Mouse (Mus musculus) cerebellum, postnatal 14 days (tissue): ENCODE results near the gene Pvr.

Source experiments
- DNase-seq, 2 experiments: peaks; one replicate each; pipeline ENCODE4 v3.0.0; 2021; ENCODE audit warnings: mixed read lengths in 2 of 2

Pvr gene

DNA sequence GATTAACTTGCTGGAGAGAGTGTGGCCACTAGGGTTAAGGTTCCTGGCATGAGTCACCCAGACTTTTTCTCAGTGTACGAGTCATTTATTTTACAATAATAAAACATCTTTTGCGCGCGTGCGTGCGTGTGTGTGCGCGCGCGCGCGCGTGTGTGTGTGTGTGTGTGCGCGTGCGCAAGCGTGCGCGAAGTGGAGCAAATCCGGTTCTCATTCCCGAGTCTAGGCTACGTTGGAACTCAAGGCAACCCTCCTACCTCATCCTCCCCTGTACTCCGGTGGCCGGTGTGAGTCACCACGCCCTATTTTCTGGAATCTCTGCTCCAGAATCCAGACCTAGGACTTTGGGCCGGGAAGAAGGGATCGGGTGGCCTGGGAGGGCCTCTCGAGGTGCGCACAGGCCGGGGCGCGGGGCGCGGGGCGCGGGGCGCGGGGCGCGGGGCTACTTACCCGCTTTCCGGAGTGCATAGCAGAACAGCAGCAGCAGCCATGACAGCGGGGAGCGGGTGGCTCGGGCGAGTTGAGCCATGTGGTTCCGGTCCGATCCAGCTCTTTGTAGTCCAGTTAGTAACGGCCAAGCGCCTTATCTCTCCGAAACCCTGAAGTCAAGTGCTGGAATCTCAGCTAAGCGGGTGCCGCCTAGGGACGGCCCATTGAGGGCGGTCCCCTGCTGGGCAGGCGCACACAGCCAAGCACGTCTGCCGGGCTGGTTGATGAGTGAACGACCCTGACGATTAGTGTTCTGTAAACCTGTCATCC lies at the start of gene Pvr:
TSS of gene Pvr (minus strand) at position 655 of the 756 bp plus-strand sequence.
- peak; percentile 68 to 69 for DNase-seq

DNA sequence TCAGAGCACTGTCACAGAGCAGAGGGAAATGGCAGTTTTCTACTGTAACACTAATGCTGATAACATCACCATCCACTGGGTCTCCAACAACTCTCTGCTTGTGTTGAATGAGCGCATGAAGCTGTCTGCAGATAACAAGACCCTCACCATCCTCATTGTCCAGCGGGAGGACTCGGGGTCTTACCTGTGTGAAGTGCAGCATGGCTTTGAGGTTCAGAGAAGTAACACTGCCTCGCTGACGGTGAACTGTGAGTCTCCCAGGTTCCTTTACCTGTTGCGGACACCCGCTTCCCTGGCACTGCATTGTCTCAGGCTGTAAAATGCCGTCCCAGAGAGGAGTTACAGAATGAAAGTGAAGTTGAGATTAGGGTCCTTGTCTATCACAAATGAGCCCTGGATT lies 49.2 kb upstream of the Pvr start:
- no peak for DNase-seq

DNA sequence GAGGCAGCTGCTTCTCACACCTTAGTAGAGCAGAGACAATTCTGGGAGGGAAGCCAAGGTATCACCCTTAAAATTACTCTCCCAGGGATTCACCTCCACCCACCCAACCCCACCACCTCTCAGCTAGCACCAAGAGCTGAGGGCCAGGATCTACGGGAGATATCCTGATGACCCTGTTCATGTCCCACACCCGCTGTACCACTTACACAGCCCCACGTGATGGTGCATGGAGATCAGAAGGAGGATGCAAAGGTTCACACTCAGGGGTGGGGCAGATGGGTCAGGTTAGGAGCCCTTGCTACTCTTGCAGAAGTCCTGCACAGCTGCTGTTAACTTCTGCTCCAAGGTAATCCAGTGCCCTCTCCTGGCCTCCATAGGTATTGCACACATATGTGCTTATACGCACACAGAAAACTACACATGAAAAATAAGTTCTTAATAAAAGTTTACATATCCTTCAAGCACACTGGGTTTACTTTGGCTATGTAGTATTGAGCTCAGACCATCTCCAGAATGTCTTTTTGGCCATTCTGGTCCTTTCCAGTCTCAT lies 48.7 kb upstream of the Pvr start:
- no peak for DNase-seq

DNA sequence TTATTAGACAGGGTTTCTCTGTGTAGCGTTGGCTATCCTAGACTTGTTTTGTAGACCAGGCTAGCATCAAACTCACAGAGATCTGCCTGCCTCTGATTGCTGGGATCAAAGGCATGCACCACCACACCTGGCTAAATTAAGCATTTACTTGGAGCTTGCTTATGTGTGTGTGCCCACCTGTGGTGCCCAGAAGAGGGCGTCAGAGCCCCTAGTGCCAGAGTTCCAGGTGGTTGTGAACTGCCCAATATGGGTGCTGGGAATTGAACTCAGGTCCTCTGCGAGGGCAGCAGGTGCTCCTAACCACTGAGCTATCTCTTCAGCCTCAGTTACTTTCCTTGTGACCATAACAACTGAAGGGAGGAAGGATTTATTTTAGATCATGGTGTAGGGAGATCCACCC lies 48.1 kb upstream of the Pvr start:
- no peak for DNase-seq

DNA sequence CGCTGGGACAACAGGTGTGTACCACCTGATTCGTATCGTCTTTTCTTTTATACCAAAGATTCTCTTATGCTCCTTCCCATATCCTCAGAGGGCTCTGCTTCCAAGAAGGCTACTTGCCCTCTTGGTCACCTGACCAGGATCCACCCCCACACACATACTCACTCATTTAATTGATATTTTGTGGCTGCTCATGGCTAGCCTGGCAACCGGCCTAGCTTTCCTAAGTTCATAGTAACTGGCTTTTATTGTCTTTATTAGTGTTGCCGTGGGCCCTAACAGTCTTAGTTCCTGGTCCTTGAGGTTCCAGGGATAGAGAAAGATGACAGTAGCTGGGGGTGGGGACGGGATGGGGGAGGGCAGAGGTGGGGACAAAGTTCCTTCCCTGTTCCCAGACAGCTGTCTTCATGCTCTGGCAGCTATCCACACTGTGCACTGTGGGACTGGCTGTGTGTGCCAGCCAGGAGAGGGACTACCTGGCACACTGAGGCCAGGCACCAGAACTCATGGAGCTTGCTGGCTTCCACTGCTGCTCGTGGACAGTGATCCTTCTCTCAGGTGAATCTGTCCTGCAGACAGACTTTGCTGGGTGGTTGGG lies 44.1 kb upstream of the Pvr start, which contains the start of gene Ceacam20:
TSS of gene Ceacam20 (plus strand) at position 428 of the 595 bp plus-strand sequence.
- no peak for DNase-seq

DNA sequence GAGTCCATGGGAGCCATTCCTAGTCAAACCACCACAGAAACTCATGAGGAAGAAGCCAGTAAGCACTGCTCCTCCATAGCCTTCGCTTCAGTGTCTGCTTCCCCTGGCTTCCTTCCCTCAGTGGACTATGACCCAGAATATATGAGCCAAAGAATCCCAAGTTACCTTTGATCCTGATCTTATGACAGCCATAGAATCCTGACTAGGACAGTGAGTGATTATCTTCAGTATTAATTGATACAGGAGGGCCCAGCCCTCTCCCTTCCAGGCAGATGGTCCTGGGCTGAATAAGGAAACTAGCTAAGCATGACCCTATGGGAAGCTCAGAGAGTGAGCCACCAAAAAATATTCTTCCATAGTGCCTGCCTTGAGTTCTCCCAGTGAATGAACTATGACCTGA lies 41.5 kb upstream of the Pvr start:
- no peak for DNase-seq

DNA sequence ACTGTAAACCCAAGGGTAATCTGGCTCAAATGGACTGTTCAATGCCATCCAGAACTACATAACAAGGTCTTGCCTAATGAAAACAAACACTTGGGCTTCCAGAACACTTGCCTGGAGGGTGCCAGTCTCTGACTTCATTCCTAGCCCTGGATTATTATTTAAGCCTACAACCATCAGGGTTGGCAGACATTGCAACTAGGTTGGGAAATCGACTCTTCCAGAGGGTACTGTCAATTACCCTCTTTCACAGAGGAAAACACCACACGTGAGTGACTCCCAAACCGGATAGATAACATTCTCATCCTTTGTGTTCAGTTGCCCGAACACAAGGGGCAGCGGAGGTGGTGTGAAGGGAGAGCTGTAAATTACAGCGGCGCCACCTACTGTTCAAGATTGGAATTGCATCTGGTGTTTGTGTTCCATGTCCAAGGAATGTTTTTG lies 35.4 kb upstream of the Pvr start:
- DNase-seq: peak; percentile 86 to 94

DNA sequence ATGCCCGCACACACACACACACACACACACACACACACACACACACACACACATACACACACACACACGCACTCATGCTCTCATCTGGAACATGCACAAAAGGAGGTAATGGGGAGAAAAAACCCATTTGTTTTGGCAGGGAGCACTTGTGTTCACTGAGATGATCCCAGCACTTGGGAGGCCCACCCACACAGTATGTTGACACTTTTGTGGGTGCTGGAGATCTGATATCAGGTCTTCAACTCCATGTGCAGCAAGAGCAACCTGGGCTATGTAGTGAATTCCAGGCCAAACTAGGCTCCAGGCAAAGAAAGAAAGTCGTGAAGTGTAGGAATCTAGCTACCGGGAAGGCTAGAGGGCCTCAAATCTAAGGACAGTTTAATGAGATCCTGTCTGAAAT lies 34.9 kb upstream of the Pvr start:
- no peak for DNase-seq

DNA sequence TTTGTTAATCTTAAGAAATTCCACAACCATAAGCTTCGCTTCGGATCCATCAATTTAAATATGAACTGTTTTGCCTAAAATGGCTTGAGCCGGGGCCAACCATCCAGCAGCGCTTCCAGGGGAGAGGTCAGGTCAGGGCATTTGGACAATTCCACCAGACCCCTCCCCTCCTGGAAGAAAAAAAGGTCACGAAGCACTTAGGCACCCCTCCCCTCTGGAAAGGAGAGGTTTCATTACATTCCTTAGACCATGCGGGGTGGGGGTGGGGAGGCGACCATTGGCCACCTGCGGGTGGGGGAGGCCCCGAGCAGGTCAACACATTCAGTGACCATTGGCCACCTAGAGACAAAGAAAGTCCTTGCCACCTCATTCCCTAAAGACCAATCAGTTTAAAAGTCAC lies 32.1 kb upstream of the Pvr start:
- DNase-seq: no peak

DNA sequence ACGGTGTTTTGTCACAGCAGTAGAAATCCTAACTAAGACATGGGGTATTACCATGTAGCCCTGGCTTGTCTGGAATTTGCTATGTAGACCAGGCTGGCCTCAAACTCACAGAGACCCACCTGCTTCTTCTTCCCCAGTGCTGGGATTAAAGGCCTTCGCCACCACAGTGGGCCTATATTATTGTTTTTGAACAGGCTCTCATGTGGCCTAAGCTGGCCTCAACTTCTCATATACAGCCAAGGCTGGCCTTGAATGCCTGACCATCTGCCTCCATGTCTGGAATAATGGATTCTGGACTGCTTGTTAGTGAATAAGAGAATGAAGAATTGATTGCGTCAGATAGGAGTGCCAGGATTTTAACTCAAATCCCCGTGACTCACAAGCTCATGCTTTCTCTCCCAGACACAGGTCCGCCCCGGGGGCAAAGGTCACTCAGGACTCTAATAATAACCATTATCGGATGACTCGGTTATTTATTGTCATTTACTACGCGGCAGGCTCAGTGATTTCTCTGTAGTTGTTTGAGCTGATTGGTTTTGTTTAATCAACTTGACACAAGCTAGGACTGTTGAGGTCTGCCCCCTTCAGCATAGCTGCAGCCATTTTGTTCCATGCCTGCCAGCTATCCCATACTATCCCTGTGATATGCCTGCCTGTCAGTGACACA lies 31.5 kb upstream of the Pvr start:
- DNase-seq: no peak

DNA sequence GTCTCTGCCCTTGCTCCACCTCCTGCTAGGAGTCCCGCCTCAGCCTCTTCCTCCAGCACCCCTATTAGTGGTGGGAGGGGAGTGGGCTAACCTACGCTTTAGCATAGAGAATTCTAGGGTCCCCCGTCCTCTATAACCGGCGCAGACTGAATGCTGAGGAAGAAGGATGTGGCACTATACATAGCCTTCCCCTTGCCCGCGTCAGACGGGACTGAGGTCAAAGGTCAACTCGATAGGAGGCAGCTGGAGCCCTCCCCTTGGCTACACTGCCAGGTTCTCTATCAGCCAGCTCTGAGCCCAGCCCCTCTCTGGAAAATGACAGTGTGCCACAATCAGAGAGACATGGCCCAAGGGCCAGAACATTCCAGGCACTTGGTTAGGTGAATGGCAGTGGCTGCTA lies 29.6 kb upstream of the Pvr start, which contains the start of gene Igsf23:
TSS of gene Igsf23 (minus strand) at position 168 of the 400 bp plus-strand sequence.
- DNase-seq: no peak

DNA sequence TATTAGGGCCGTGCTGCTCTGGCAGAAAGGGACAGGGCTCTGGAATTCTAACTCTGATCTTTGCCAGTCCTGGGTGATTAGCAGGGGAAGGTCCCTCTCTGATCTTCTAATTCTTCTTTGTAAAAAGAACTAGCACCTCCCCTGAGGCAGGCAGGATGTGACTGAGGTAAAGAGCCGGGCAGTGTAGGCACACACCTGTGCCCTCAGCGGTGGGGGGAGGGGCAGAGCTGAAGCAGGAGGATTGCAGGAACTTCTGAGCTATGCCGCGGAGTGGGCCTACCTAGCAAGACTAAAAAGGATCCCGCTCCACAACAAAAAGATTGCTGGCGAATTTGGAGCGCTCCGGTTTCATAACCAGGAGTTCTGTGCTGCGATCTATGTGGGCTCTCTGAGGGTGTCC lies 29.0 kb upstream of the Pvr start:
- DNase-seq: no peak

DNA sequence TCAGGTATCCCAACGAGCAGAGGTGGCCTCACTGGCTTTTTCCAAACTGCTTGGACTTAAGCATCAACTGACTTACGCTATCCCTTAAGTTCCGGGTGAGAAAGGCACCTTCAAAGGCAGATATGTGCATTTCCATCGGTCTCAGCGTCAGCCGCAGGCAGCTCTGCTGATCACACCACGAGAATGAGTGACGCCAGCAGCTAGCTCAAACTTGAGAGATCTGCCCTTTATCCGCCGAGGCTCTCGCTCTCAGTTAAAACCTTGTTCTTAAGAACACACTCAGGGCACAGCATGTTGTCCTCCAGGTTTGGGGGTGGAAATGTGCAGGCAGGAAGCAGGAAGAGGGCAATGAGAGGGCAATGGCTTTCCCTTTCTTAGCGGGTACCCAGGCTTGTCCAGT lies 28.0 kb upstream of the Pvr start:
- DNase-seq: no peak

DNA sequence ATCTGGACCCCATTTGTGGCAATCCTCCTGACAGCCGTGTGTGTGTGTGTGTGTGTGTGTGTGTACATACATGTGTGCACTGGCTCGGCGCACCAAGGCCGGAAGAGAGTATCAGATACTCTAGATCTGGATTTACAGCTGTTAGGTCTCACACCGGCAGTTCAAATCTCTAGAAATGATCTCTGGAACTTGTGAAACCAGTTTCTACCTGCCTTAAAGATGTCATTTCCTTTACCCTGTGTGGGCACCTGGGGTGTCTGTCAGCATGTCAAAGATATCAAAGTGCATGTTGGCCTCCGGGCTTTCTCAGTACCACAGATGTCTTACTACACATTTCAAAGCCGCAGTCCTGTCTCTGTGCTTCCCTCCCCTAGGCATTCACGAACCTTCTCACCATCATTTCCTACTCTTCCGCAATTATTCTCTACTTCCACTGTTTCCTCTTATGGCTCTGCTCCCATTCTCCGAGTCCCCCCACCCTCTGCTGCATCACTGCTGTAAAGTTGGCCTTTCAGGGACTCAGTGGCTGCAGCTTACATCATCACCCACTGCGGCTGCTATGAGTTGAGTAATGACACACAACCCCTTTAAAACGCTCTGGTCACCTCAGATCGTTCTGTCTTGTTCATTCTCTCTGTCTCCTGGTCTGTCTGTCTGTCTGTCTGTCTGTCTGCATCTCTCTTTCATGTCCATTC lies 25.0 kb upstream of the Pvr start:
- DNase-seq: no peak

DNA sequence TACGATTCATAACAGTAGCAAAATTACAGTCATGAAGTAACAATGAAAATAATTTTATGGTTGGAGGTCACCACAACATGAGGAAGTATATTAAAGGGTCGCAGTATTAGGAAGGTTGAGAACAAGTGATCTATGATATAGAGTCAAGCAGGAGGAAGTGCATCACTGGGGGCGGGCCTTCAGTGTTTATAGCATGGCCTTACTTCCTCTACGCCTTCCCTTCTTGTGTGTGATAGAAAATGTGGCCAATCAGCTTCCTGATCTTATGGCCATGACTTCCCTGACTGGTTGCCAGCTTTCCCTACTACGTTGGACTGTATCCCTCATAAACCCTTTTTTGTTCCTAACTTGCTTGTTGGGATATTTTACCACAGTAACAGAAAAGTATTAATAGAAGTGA lies 24.2 kb upstream of the Pvr start:
- no peak for DNase-seq

DNA sequence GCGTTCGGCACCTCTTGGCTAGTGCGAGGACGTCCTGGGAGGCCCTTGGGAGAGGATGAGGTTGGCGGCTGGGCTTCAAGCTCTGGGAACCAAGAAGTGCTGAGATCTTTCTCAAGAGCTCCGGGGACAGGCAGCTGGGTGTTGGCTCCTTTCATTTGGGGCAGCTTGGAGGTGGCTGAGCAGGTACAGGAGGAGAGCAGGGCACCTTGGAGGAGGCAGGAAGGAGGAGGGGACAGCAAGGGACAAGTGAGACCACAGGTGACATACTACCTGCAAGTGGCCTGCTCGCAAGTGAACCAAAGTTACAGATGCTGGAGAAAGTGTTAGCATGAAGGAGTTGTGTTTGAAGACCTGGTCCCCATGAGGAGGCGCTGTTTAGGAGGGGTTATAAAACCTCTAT lies 23.7 kb upstream of the Pvr start:
- DNase-seq: no peak

DNA sequence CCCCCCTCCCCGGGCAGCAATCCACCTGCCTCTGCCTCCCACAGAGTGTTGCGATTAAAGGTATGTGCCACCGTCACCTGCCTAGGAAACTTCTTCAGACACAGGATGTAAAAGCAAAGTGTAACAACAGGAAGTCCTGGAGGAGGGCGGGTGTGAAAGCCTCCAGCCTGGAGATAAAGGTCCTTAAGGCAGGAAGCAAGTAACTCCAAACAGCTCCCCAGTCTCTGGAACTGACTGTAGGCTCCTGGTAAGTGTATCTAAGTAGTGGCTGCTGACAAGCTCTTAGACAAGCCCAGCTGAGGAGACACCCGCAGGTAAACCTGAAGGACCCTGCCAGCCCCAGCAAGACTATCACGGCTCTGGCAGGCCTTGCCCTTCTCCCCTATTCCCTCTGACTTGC lies 19.3 kb upstream of the Pvr start:
- DNase-seq: no peak

DNA sequence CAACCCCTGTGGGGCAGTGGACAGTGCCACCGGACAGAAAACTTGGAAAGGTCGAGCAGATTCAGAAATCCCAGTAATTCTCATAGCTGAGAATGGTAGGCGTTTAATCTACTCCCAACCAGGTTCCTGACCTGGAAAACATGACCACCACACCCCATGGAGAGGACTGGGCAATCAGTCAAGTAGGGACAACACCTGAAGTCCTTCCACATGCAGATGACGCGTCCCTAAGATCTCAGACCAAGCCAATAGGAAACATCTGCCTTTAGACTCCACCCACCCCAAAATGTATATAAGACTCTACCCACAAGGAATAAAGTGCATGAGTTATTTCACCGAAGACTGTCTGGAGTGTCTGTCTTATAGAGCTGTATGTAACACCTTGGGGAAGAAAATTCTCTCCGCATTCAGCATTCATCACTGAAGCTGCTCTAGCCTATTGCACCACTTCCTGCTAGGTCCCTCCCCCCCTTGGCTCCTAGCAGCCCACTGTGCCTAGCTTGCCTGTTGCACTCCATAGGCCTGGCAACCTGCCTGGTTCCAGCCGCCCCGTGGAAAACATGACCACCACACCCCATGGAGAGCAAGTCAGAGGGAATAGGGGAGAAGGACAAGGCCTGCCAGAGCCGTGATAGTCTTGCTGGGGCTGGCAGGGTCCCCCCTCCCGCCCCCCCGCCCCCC lies 18.7 kb upstream of the Pvr start:
- peak; percentile 50 to 65 for DNase-seq

DNA sequence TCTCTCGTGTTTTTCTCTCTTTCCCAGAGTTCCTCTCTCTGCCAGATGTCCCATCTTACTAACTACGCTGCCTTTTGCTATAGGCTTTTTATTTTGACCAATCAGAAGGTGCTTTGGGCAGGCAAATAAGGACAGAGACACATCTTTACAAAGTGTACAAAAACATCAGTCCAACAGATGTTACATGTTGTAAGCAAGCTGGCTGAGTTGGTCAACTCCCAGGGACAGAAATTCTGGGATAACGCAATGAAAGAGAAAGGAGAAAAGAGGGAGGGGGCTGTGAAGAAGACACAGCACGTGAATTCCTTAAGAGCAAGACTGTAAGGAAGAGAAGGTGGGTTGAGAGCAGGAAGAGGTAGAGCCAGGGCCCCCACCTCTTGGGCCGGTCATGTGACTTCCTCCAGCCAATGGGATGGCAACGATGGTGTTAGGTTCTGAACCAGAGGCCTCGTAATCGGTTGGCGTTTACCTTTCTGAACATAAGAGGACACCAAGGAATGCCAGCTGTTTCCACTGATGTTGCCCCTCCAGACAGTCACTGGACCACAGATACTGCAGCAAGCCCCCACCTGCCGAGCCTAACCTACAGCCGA lies 16.4 kb upstream of the Pvr start:
- no peak for DNase-seq

DNA sequence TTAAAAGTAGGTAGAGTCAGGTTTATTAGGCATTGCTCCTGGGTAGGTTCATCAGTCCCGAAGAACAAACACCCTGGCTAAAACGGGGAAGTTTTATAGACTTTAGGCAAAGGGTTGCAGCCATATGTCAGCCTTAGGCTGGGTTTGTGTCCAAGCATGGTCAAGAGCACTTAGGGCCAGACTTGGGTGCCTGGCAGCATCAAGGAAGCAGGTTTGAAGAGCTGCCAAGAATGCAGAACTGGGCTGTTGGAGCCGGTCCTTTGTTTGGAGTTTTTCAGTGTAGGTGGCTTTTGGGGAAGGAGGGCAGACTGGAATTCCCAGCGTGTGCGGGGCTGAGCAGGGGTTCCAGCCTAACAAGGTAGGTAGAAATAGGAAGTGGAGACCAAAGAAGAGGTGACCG lies 15.0 kb upstream of the Pvr start:
- DNase-seq: no peak

DNA sequence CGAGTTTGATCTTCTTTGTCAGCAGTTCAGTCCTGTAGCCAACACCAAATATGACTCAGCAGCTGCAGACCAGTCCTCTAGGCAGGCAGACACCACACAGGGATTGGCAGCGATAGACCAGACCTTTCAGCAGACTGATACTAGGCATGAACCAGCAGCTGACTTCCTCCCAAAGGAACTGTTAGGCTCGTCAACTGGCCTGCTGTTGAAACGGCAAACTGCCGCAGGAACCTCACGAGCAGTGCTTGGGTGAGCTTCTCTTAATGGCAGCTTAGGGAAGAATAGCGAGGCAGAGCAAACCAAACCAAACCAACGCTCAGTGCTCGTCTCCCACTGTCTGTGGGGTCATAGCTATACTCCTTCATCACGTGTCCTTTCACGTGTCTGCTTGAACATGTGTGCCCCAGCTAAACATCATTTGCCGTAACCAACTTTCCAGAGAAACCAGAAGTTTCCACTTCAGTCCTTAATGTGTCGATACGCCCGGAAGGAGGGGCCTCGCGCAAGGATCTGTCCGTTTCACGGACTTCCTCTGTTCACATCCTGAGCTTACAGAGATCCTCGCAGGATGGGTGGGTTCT lies 14.3 kb upstream of the Pvr start:
- DNase-seq: no peak
